Mouse (Mus musculus) MEL (cell line): ENCODE measurements at regions not wholly inside any gene's neighbourhood (a gene's known extent, or its start where the extent isn't known, plus 50 kb on each side); places are given as distances from the start of the nearest gene placed in this dataset.

ENCODE experiments used
- CTCF ChIP-seq, 3 experiments: IDR thresholded peaks in 2 of 3; conservative IDR thresholded peaks in 1 of 3; 2 replicates each; pipeline ENCODE4 v1.5.1; 2011 to 2012; ENCODE audit warnings: low read length in 3 of 3, low read depth in 2 of 3, mild to moderate bottlenecking in 2 of 3, improper control_type of control experiment in 1 of 3, inconsistent platforms in 1 of 3, mixed read lengths in 1 of 3, moderate library complexity in 1 of 3; ENCODE audit not compliant: control insufficient read depth in 1 of 3, insufficient read depth in 1 of 3, poor library complexity in 1 of 3, severe bottlenecking in 1 of 3
- EP300 ChIP-seq, 2 experiments: IDR thresholded peaks; 2 replicates each; pipeline ENCODE4 v1.6.1; 2011; ENCODE audit warnings: improper control_type of control experiment in 2 of 2, low read length in 2 of 2, low read depth in 1 of 2, mild to moderate bottlenecking in 1 of 2

DNA sequence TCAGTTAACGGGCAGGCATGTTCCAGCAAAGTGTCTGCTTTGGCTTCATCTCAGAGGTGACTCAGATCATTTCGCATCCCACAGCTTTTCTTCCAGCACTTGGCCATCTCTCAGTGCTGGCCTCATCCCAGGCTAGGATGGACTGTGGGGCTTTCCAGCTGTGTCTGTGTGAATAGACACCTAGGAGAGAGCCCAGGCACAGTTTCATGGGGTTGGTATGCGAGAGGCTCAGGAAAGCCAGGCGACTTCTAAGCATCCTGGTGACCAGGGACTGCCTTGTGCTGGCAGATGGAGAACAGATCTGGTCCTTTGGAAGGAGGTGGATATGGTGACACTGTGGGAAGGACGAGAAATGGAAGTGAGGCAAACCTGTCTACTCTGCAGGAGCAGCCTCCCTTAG lies 182.9 kb downstream of the Cd83 start:
- TF ChIP-seq CTCF (IDR thresholded peaks at IDR 0.05 in 2 of 3, conservative IDR thresholded peaks at IDR 0.05 in 1 of 3; ENCODE audit: control insufficient read depth in 1 of 3, insufficient read depth in 1 of 3, low read depth in 2 of 3, low read length in 3 of 3, poor library complexity in 1 of 3, severe bottlenecking in 1 of 3) (no peak), EP300 (IDR thresholded peaks at IDR 0.05; ENCODE audit: low read depth in 1 of 2, low read length in 2 of 2) (no peak)
